Mouse (Mus musculus) heart, postnatal 0 days (tissue): ENCODE measurements around the gene Ramp2.

Experiments used
- CTCF ChIP-seq: IDR thresholded peaks from 2 replicates; pipeline ENCODE4 v1.5.1; 2016; ENCODE audit warnings: antibody characterized with exemption, control low read depth, low read depth
- EP300 ChIP-seq: IDR thresholded peaks from 2 replicates; pipeline ENCODE4 v1.6.1; 2016; ENCODE audit warnings: antibody characterized with exemption, low read depth

DNA sequence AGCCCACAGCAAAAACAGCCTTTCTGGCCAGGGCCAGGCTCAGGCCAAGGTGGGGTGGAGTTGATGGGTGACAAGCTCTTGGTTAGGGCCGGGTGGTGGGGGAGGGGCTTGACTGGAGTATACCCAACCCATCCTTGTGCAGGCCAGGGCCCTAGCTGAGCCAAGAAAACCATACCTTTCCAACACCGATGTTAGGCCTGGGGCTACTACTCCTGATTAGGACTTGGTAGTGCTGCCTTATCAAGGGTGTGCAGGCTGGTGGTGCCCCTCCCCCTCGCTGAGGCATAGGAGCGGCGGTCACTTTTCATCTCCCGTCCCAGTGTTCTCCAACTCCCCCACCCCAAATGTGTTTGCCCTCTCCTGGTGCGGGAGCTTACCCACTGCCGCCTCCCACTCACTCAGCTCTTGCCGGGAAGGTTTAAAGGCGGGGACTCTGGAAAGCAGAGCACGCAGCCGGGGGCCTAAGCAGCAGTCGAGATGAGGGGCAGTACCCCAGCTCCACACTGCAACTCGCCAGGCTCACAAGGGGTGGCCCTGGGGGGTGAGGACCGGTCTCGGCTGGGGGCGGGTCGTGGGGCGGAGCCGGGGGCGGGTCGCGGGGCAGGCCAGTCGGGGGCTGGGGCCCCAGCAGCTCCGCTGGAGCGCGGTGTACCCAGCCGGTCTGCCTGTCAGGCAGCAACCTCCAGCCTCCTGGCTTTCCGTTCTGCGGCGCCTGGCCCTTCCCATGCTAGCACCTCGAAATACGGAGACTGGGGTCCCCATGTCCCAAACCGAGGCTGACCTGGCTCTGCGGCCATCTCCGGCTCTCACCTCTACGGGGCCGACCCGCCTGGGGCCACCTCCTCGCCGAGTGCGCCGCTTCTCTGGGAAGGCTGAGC, 14.4 kb downstream of the Ramp2 start, which contains the start of gene Wnk4:
- TF ChIP-seq CTCF (no peak), EP300 (no peak)
